Comparison of ENCODE assay signal across 8 mouse cellular contexts in the genomic region with DNA sequence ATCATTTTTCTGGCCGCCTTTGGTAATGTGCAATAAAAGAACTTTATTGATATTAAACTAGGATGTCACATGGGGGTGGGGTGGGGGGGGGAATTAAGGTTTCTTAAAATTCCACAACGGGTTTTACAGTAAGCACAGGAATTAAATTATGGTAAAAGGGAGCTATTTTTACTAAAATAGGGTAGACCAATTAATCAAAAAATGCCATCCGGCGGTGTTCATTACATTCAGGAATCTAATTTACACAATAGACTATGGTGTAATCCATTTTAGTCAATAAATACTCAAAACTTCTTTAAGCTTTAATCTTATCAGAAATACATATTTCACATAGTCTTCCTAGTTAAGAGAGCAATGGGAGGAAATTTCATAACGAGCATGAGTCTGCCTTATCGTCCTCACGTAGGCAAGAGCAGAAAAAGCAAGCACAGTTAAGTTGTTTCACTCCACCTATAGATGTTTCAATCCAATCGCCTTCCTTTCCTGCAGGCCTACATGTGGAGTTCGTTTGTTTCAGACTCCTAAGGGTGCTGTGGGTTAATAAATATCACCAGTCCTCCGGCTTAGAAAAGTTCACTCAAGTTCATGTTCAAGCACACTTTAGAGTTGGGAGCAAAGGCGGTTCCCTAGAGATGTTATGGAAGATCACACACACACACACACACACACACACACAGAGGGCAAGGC. TPM values are rescaled to one million over a fixed set of nuclear protein-coding genes. Genes with fewer than 3 reads are reported as not detected.
DNase-seq lines count a peak whose midpoint lies in the region; ATAC-seq and TF ChIP-seq lines count a peak whose summit lies in the region.

No protein-coding gene starts in this region.

- intact Hi-C loops in heart, adult 2 months (cut with DNase I): loop anchor here (2.0 to 5.0 kb wide), 7 partner anchors 34 to 362 kb away; no protein-coding TSS in a partner anchor
- intact Hi-C loops in heart, postnatal 36 days (cut with DNase I): loop anchor here (5.0 kb wide), 5 partner anchors 102 to 367 kb away; a partner anchor contains a TSS

- in situ Hi-C loops in CH12.LX (cut with MboI; ENCODE audit: low pct_ligation_motif_present, low pct_unique_long_range_greater_than_20kb, low sequenced_read_pairs): no loop called here

- DNase-seq in heart, adult 2 months: no peak
- no peak for DNase-seq in heart, postnatal 36 days
- DNase-seq in CH12.LX (ENCODE audit: extremely low read depth): no peak
- DNase-seq in forebrain, postnatal 0 days: peak; percentile 20
- DNase-seq in lung, postnatal 0 days (ENCODE audit: low spot score): peak; percentile 85
- DNase-seq in right cerebral cortex, postnatal 14 days: no peak
- DNase-seq in left cerebral cortex, adult 11 months (ENCODE audit: low spot score): no peak
- DNase-seq in thymus, postnatal 4 days: no peak

- H3K9ac ChIP-seq in heart, adult 2 months (ENCODE audit: low read depth, low read length): peak overlapping the region; percentile 87
- H3K9ac ChIP-seq in CH12.LX (ENCODE audit: insufficient read depth, low read depth): no peak overlapping the region
- peak overlapping the region; percentile 87 for H3K9ac ChIP-seq in forebrain, postnatal 0 days
- peak overlapping the region; percentile 85 for H3K9ac ChIP-seq in lung, postnatal 0 days (replicated peaks; ENCODE audit: low read depth)

- no peaks in the 10 kb centered on the region; the same call in none of the 2 replicates for H3K79me2 ChIP-seq in heart, adult 2 months (replicated peaks; ENCODE audit: control insufficient read depth, insufficient read depth, low read length)
- H3K79me2 ChIP-seq in CH12.LX (replicated peaks; ENCODE audit: control insufficient read depth, extremely low read depth, insufficient read depth, poor library complexity, severe bottlenecking): peaks cover 14% of the 10 kb centered on the region; the same call in 1 of the 2 replicates

- no peak for TF ChIP-seq CTCF in heart, adult 2 months (IDR thresholded peaks at IDR 0.05)
- TF ChIP-seq CTCF in CH12.LX (conservative IDR thresholded peaks at IDR 0.05 in 1 of 2, IDR thresholded peaks at IDR 0.05 in 1 of 2; ENCODE audit: low read depth in 2 of 2, low read length in 2 of 2): no peak
- TF ChIP-seq CTCF in forebrain, postnatal 0 days (IDR thresholded peaks at IDR 0.05; ENCODE audit: low read depth): no peak
- TF ChIP-seq CTCF in lung, postnatal 0 days (IDR thresholded peaks at IDR 0.05): no peak

- no peaks in the 10 kb centered on the region for H3K36me3 ChIP-seq in heart, adult 2 months (ENCODE audit: control insufficient read depth, insufficient read depth, low read length)
- peaks cover 0 to 6% of the 10 kb centered on the region in 2 experiments for H3K36me3 ChIP-seq in CH12.LX (replicated peaks in 1 of 2; ENCODE audit: control insufficient read depth in 1 of 2, insufficient read depth in 1 of 2, low read length in 1 of 2)
- H3K36me3 ChIP-seq in forebrain, postnatal 0 days (ENCODE audit: insufficient read depth): no peaks in the 10 kb centered on the region
- H3K36me3 ChIP-seq in lung, postnatal 0 days (ENCODE audit: insufficient read depth, low read length): no peaks in the 10 kb centered on the region

- no peak for TF ChIP-seq EP300 in heart, adult 2 months (IDR thresholded peaks at IDR 0.05; ENCODE audit: insufficient read depth, low read depth, low read length)
- TF ChIP-seq EP300 in CH12.LX (IDR thresholded peaks at IDR 0.05; ENCODE audit: low read length): no peak
- TF ChIP-seq EP300 in lung, postnatal 0 days (IDR thresholded peaks at IDR 0.05): peak; percentile 99

- H3K27ac ChIP-seq in heart, adult 2 months: no peak overlapping the region
- no peak overlapping the region for H3K27ac ChIP-seq in CH12.LX (ENCODE audit: insufficient read depth, low read depth)
- 0 out of 2 replicates have a peak overlapping the region, but pooled peaks have one; percentile 86 for H3K27ac ChIP-seq in forebrain, postnatal 0 days (ENCODE audit: low read depth, low read length)
- peak overlapping the region; percentile 94 for H3K27ac ChIP-seq in lung, postnatal 0 days (ENCODE audit: low read length)

- H3K4me3 ChIP-seq in heart, adult 2 months: peak overlapping the region; percentile 89; the same call in 1 of the 2 replicates
- H3K4me3 ChIP-seq in CH12.LX (replicated peaks in 1 of 3; ENCODE audit: low read depth in 2 of 3, low read length in 2 of 3, poor library complexity in 1 of 3): no peak overlapping the region
- H3K4me3 ChIP-seq in forebrain, postnatal 0 days (ENCODE audit: low read depth, low read length): peak overlapping the region; percentile 80
- peak overlapping the region; percentile 99 for H3K4me3 ChIP-seq in lung, postnatal 0 days (ENCODE audit: low read depth, low read length)

- 61% methylated on average over 11 of the region's 11 CpGs for WGBS in heart, adult 2 months
- WGBS in forebrain, postnatal 0 days: 22% methylated on average over 11 of the region's 11 CpGs
- WGBS in lung, postnatal 0 days: 22% methylated on average over 11 of the region's 11 CpGs

- H3K4me1 ChIP-seq in heart, adult 2 months (ENCODE audit: control insufficient read depth, insufficient read depth, low read length): peaks cover 7% of the 10 kb centered on the region
- H3K4me1 ChIP-seq in CH12.LX (ENCODE audit: control insufficient read depth in 1 of 2, insufficient read depth in 2 of 2): peaks cover 4 to 20% of the 10 kb centered on the region in 2 experiments; a peak in 3 of 4 replicates
- H3K4me1 ChIP-seq in forebrain, postnatal 0 days (ENCODE audit: insufficient read depth): no peaks in the 10 kb centered on the region
- 0 out of 2 replicates have a peak, but pooled peaks cover 2% of the 10 kb centered on the region for H3K4me1 ChIP-seq in lung, postnatal 0 days (ENCODE audit: insufficient read depth, low read depth, low read length)

- peaks cover 4% of the 10 kb centered on the region for H3K9me3 ChIP-seq in CH12.LX (replicated peaks; ENCODE audit: low read length)
- no peaks in the 10 kb centered on the region for H3K9me3 ChIP-seq in forebrain, postnatal 0 days (ENCODE audit: low read length)
- H3K9me3 ChIP-seq in lung, postnatal 0 days (ENCODE audit: low read length): no peaks in the 10 kb centered on the region

- H3K27me3 ChIP-seq in heart, adult 2 months (ENCODE audit: control insufficient read depth, insufficient read depth, low read length): no peaks in the 10 kb centered on the region
- peaks cover 16% of the 10 kb centered on the region for H3K27me3 ChIP-seq in CH12.LX (replicated peaks)
- peaks cover 9% of the 10 kb centered on the region; the same call in 1 of the 2 replicates for H3K27me3 ChIP-seq in forebrain, postnatal 0 days (ENCODE audit: insufficient read depth, low read length)
- H3K27me3 ChIP-seq in lung, postnatal 0 days (replicated peaks; ENCODE audit: insufficient read depth, low read length): no peaks in the 10 kb centered on the region

- no peak for TF ChIP-seq RAD21 in CH12.LX (IDR thresholded peaks at IDR 0.05; ENCODE audit: low read depth, low read length)

- dilution Hi-C loops in CH12.LX (cut with MboI; ENCODE audit: extremely low pct_ligation_motif_present, extremely low pct_unique_long_range_greater_than_20kb, low sequenced_read_pairs): no loop called here

- H3K4me2 ChIP-seq in CH12.LX (ENCODE audit: insufficient read depth, low read depth, poor library complexity, severe bottlenecking): 0 out of 2 replicates have a peak overlapping the region, but pooled peaks have one; percentile 14
- peak overlapping the region; percentile 93 for H3K4me2 ChIP-seq in forebrain, postnatal 0 days (ENCODE audit: low read depth)
- peak overlapping the region; percentile 100 for H3K4me2 ChIP-seq in lung, postnatal 0 days (replicated peaks; ENCODE audit: low read depth, low read length)

- no peak for TF ChIP-seq POLR2A in heart, adult 2 months (IDR thresholded peaks at IDR 0.05; ENCODE audit: insufficient read depth, low read depth, low read length)
- no peak for TF ChIP-seq POLR2A in CH12.LX (IDR thresholded peaks at IDR 0.05; ENCODE audit: low read depth, low read length)

- no peak for ATAC-seq in forebrain, postnatal 0 days
- peak; percentile 36 for ATAC-seq in lung, postnatal 0 days

TF ChIP-seq in CH12.LX, 34 proteins besides CTCF, POLR2A, EP300 and RAD21:
- TF ChIP-seq CHD1 (IDR thresholded peaks at IDR 0.05; ENCODE audit: low read depth, low read length) (no peak), GABPA (IDR thresholded peaks at IDR 0.05; ENCODE audit: insufficient replicate concordance, low read depth, low read length) (no peak), ZKSCAN1 (IDR thresholded peaks at IDR 0.05; ENCODE audit: borderline replicate concordance, low read depth, low read length) (no peak), RCOR1 (conservative IDR thresholded peaks at IDR 0.05; ENCODE audit: low read depth, low read length) (no peak), TCF12 (IDR thresholded peaks at IDR 0.05; ENCODE audit: low read depth, low read length) (no peak), MAX (IDR thresholded peaks at IDR 0.05; ENCODE audit: low read length) (no peak), JUND (conservative IDR thresholded peaks at IDR 0.05; ENCODE audit: low read depth, low read length) (no peak), JUN (IDR thresholded peaks at IDR 0.05; ENCODE audit: insufficient read depth, low read depth, low read length) (no peak), KAT2A (IDR thresholded peaks at IDR 0.05; ENCODE audit: insufficient replicate concordance, low read length) (no peak), USF1 (IDR thresholded peaks at IDR 0.05; ENCODE audit: low read depth, low read length) (no peak), SIN3A (IDR thresholded peaks at IDR 0.05; ENCODE audit: low read length) (no peak), CHD2 (IDR thresholded peaks at IDR 0.05; ENCODE audit: low read length) (no peak), ELF1 (IDR thresholded peaks at IDR 0.05; ENCODE audit: low read depth, low read length) (no peak), MAZ (IDR thresholded peaks at IDR 0.05; ENCODE audit: low read depth, low read length) (no peak), NRF1 (IDR thresholded peaks at IDR 0.05; ENCODE audit: low read depth, low read length) (no peak)

RNA-seq across cellular contexts. Expression of a gene that starts 2.5 kb away (rescaled TPM):
- total RNA-seq in heart, adult 2 months (2021): 100 to 1,000 TPM in 1 of 2 experiments, 10 to 100 TPM in 1; 85.8 to 101 TPM
- polyA plus RNA-seq in heart, adult 2 months (2012; rRNA removed): 46.8 and 65.3 TPM in 2 replicates
- total RNA-seq in heart, postnatal 36 days (2021): 10 to 100 TPM; 93.1 to 99.6 TPM
- total RNA-seq in CH12.LX (2012; rRNA removed) (20.5 and 21.9 TPM in 2 replicates), CH12.LX (2014; rRNA removed) (12.4 and 13.7 TPM in 2 replicates)
- polyA plus RNA-seq in CH12.LX (2012; ENCODE audit: insufficient read length, low read depth): 17.9 and 19.6 TPM in 2 replicates
- 124 and 141 TPM in 2 replicates for total RNA-seq in forebrain, postnatal 0 days (2014; rRNA removed)
- polyA plus RNA-seq in forebrain, postnatal 0 days (2015; fragmentation: Nextera tagmentation; extraction: Ambion mirVana): 82.9 and 86.0 TPM in 2 replicates
- polyA plus RNA-seq in lung, postnatal 0 days (2015; fragmentation: Nextera tagmentation; extraction: Ambion mirVana): 68.5 and 74.0 TPM in 2 replicates

Comparison
In these comparisons a context has a peak if more than half of its experiments do, and no peak if none do; other contexts are left out.
1. DNase-seq: peak in forebrain, postnatal 0 days (single experiment) and lung, postnatal 0 days (single experiment); none in heart, adult 2 months (0 of 2), heart, postnatal 36 days (0 of 2), CH12.LX (single experiment), right cerebral cortex, postnatal 14 days (single experiment), left cerebral cortex, adult 11 months (single experiment) and thymus, postnatal 4 days (single experiment).
2. H3K27ac ChIP-seq: peak in forebrain, postnatal 0 days (single experiment) and lung, postnatal 0 days (single experiment); none in heart, adult 2 months (single experiment) and CH12.LX (single experiment).
3. H3K4me3 ChIP-seq: peak in heart, adult 2 months (single experiment), forebrain, postnatal 0 days (single experiment) and lung, postnatal 0 days (single experiment); none in CH12.LX (0 of 3).
4. H3K4me2 ChIP-seq: peak in every context shown above with its lines; median percentile 100 in lung, postnatal 0 days; 93 in forebrain, postnatal 0 days; 14 in CH12.LX.